Mouse (Mus musculus): ENCODE measurements at regions not wholly inside any gene's neighbourhood (a gene's known extent, or its start where the extent isn't known, plus 50 kb on each side); places are given as distances from the start of the nearest gene placed in this dataset.
"Not testable (repeated sequence)": the region's sequence is repeated elsewhere in the genome, so short reads cannot be mapped to it uniquely, and the experiment has no call there.

- no peak overlapping the region for H3K4me3 ChIP-seq (ENCODE audit: low read depth, low read length)
- no peak for ATAC-seq (ENCODE audit: insufficient read depth)
- H3K27ac ChIP-seq (ENCODE audit: low read depth), result no peak overlapping the region
Measured at GRCm38 (mm10) chr1:7671566-7671965, 2863.9 kb downstream of the Gm37988 start.

GRCm38 (mm10) chr1:7709206-7709605 is 2901.5 kb downstream of the Gm37988 start:
- H3K4me2 ChIP-seq; DNase-seq; ATAC-seq (ENCODE audit: insufficient read depth); H3K9ac ChIP-seq; H3K9me3 ChIP-seq (ENCODE audit: low read depth, low read length); H3K36me3 ChIP-seq (ENCODE audit: insufficient read depth); H3K27me3 ChIP-seq (ENCODE audit: insufficient read depth, low read length); H3K27ac ChIP-seq (ENCODE audit: low read depth); H3K4me3 ChIP-seq (ENCODE audit: low read depth, low read length); H3K4me1 ChIP-seq (ENCODE audit: insufficient read depth): not testable (repeated sequence)
- 84% methylated on average over 6 of the region's 6 CpGs for WGBS

More at GRCm38 (mm10) chr1:7671566-7671965, 2863.9 kb downstream of the Gm37988 start:
- H3K4me2 ChIP-seq, result no peak overlapping the region
- TF ChIP-seq CTCF (IDR thresholded peaks at IDR 0.05; ENCODE audit: low read depth), result no peak
- no peak overlapping the region for H3K9ac ChIP-seq
- no peaks in the 10 kb centered on the region for H3K36me3 ChIP-seq (ENCODE audit: insufficient read depth)
- no peaks in the 10 kb centered on the region for H3K9me3 ChIP-seq (ENCODE audit: low read depth, low read length)
- no peak for DNase-seq
- H3K4me1 ChIP-seq (ENCODE audit: insufficient read depth), result no peaks in the 10 kb centered on the region
- no peaks in the 10 kb centered on the region for H3K27me3 ChIP-seq (ENCODE audit: insufficient read depth, low read length)

GRCm38 (mm10) chr1:7732725-7733124 is 2925.0 kb downstream of the Gm37988 start:
- Histone ChIP-seq H3K9ac (no peak overlapping the region), H3K4me3 (ENCODE audit: low read depth, low read length) (no peak overlapping the region), H3K4me1 (ENCODE audit: insufficient read depth) (no peaks in the 10 kb centered on the region), H3K4me2 (no peak overlapping the region), H3K27ac (ENCODE audit: low read depth) (no peak overlapping the region), H3K36me3 (ENCODE audit: insufficient read depth) (no peaks in the 10 kb centered on the region), H3K9me3 (ENCODE audit: low read depth, low read length) (no peaks in the 10 kb centered on the region), H3K27me3 (ENCODE audit: insufficient read depth, low read length) (no peaks in the 10 kb centered on the region)
- WGBS, result 67% methylated on average over 1 of the region's 1 CpGs
- TF ChIP-seq CTCF (IDR thresholded peaks at IDR 0.05; ENCODE audit: low read depth), result no peak
- DNase-seq (no peak), ATAC-seq (ENCODE audit: insufficient read depth) (no peak)

- DNase-seq (no peak), ATAC-seq (ENCODE audit: insufficient read depth) (no peak)
- WGBS, result 82% methylated on average over 4 of the region's 4 CpGs
- H3K4me3 ChIP-seq (ENCODE audit: low read depth, low read length), result no peak overlapping the region
- no peak overlapping the region for H3K4me2 ChIP-seq
- no peaks in the 10 kb centered on the region for H3K4me1 ChIP-seq (ENCODE audit: insufficient read depth)
- H3K27ac ChIP-seq (ENCODE audit: low read depth), result no peak overlapping the region
- TF ChIP-seq CTCF (IDR thresholded peaks at IDR 0.05; ENCODE audit: low read depth), result no peak
- no peaks in the 10 kb centered on the region for H3K36me3 ChIP-seq (ENCODE audit: insufficient read depth)
- no peaks in the 10 kb centered on the region for H3K9me3 ChIP-seq (ENCODE audit: low read depth, low read length)
- H3K9ac ChIP-seq, result no peak overlapping the region
- no peaks in the 10 kb centered on the region for H3K27me3 ChIP-seq (ENCODE audit: insufficient read depth, low read length)
Measured at GRCm38 (mm10) chr1:7737331-7737730, 2929.6 kb downstream of the Gm37988 start.

GRCm38 (mm10) chr1:7745887-7746286 is 2938.2 kb downstream of the Gm37988 start:
- Histone ChIP-seq H3K4me2 (no peak overlapping the region), H3K27ac (ENCODE audit: low read depth) (no peak overlapping the region), H3K4me1 (ENCODE audit: insufficient read depth) (no peaks in the 10 kb centered on the region), H3K27me3 (ENCODE audit: insufficient read depth, low read length) (no peaks in the 10 kb centered on the region), H3K4me3 (ENCODE audit: low read depth, low read length) (no peak overlapping the region), H3K9ac (no peak overlapping the region), H3K36me3 (ENCODE audit: insufficient read depth) (no peaks in the 10 kb centered on the region), H3K9me3 (ENCODE audit: low read depth, low read length) (no peaks in the 10 kb centered on the region)
- 67% methylated on average over 5 of the region's 5 CpGs for WGBS
- TF ChIP-seq CTCF (IDR thresholded peaks at IDR 0.05; ENCODE audit: low read depth), result no peak
- DNase-seq (peak; percentile 1), ATAC-seq (ENCODE audit: insufficient read depth) (no peak)

GRCm38 (mm10) chr1:7776720-7777119 is 2969.0 kb downstream of the Gm37988 start:
- Histone ChIP-seq H3K4me2 (no peak overlapping the region), H3K9me3 (ENCODE audit: low read depth, low read length) (no peaks in the 10 kb centered on the region), H3K4me1 (ENCODE audit: insufficient read depth) (no peaks in the 10 kb centered on the region), H3K36me3 (ENCODE audit: insufficient read depth) (no peaks in the 10 kb centered on the region), H3K27me3 (ENCODE audit: insufficient read depth, low read length) (no peaks in the 10 kb centered on the region), H3K4me3 (ENCODE audit: low read depth, low read length) (no peak overlapping the region), H3K9ac (no peak overlapping the region), H3K27ac (ENCODE audit: low read depth) (no peak overlapping the region)
- no peak for ATAC-seq (ENCODE audit: insufficient read depth)
- 10% methylated on average over 1 of the region's 1 CpGs for WGBS
- DNase-seq, result no peak
- no peak for TF ChIP-seq CTCF (IDR thresholded peaks at IDR 0.05; ENCODE audit: low read depth)

GRCm38 (mm10) chr1:7777191-7778044 is 2969.7 kb downstream of the Gm37988 start:
- 6% methylated on average over 11 of the region's 11 CpGs for WGBS
- no peak overlapping the region for H3K9ac ChIP-seq
- no peak for TF ChIP-seq CTCF (IDR thresholded peaks at IDR 0.05; ENCODE audit: low read depth)
- H3K27ac ChIP-seq (ENCODE audit: low read depth), result no peak overlapping the region
- H3K4me1 ChIP-seq (ENCODE audit: insufficient read depth), result no peaks in the 10 kb centered on the region
- ATAC-seq (ENCODE audit: insufficient read depth) (peak; percentile 93), DNase-seq (peak; percentile 64)
- no peaks in the 10 kb centered on the region for H3K9me3 ChIP-seq (ENCODE audit: low read depth, low read length)
- no peaks in the 10 kb centered on the region for H3K27me3 ChIP-seq (ENCODE audit: insufficient read depth, low read length)
- no peaks in the 10 kb centered on the region for H3K36me3 ChIP-seq (ENCODE audit: insufficient read depth)
- H3K4me3 ChIP-seq (ENCODE audit: low read depth, low read length), result no peak overlapping the region
- H3K4me2 ChIP-seq, result peak overlapping the region; percentile 35; the same call in 1 of the 2 replicates

- ATAC-seq (ENCODE audit: insufficient read depth), result not testable (repeated sequence)
Measured at GRCm38 (mm10) chr1:7778045-7778565, 2970.4 kb downstream of the Gm37988 start.

More at GRCm38 (mm10) chr1:7778045-7778565, 2970.4 kb downstream of the Gm37988 start:
- H3K4me1 ChIP-seq (ENCODE audit: insufficient read depth); H3K27me3 ChIP-seq (ENCODE audit: insufficient read depth, low read length); H3K9me3 ChIP-seq (ENCODE audit: low read depth, low read length); H3K4me3 ChIP-seq (ENCODE audit: low read depth, low read length); H3K4me2 ChIP-seq; H3K9ac ChIP-seq; H3K36me3 ChIP-seq (ENCODE audit: insufficient read depth); DNase-seq; H3K27ac ChIP-seq (ENCODE audit: low read depth): not testable (repeated sequence)
- WGBS, result 11% methylated on average over 5 of the region's 5 CpGs

Data from lung, embryonic 14.5 days (tissue).